Mouse (Mus musculus): Measurements from ENCODE around the gene Rsf1. TPM values are rescaled to one million over a fixed set of nuclear protein-coding genes. Genes with fewer than 3 reads are reported as not detected.

Gene Rsf1
- total and polyA plus RNA-seq, 3 experiments = 14.2 to 58.5 (median 33.4) TPM

GRCm38 (mm10) chr7:97737638-97738456 is 158.2 kb downstream of the Rsf1 start, which contains the start of gene Aqp11:
Gene Aqp11, minus strand, starts transcription at chr7:97738289.
- Histone ChIP-seq H3K36me3 (replicated peaks) (peaks cover 19% of the 10 kb centered on the region), H3K27me3 (ENCODE audit: insufficient read depth, low read length) (no peaks in the 10 kb centered on the region), H3K9me3 (replicated peaks) (no peaks in the 10 kb centered on the region), H3K4me3 (ENCODE audit: low read depth, low read length) (peak within 1 kb of the TSS; percentile 98), H3K4me1 (ENCODE audit: insufficient read depth, low read depth, low read length) (peaks cover 68% of the 10 kb centered on the region)
- peak; percentile 73 for ATAC-seq (ENCODE audit: extremely low read depth, insufficient number of reproducible peaks, low FRiP score, poor library complexity, severe bottlenecking)
- DNase-seq (ENCODE audit: low spot score) = peak; percentile 91
- TF ChIP-seq GATA1 (IDR thresholded peaks at IDR 0.05; ENCODE audit: borderline replicate concordance, low read length) (no peak), POLR2AphosphoS5 (IDR thresholded peaks at IDR 0.05; ENCODE audit: insufficient replicate concordance, low read depth, low read length) (no peak), GATA2 (IDR thresholded peaks at IDR 0.05; ENCODE audit: borderline replicate concordance, low read depth, low read length) (no peak), CTCF (IDR thresholded peaks at IDR 0.05; ENCODE audit: low read depth, low read length) (no peak), TAL1 (conservative IDR thresholded peaks at IDR 0.05; ENCODE audit: low read depth, low read length) (no peak)

- H3K9me3 ChIP-seq (replicated peaks) = no peaks in the 10 kb centered on the region
- peaks cover 52% of the 10 kb centered on the region for H3K4me1 ChIP-seq (ENCODE audit: insufficient read depth, low read depth, low read length)
- ATAC-seq (ENCODE audit: extremely low read depth, insufficient number of reproducible peaks, low FRiP score, poor library complexity, severe bottlenecking) = no peak
- no peak for TF ChIP-seq TAL1 (conservative IDR thresholded peaks at IDR 0.05; ENCODE audit: low read depth, low read length)
- TF ChIP-seq CTCF (IDR thresholded peaks at IDR 0.05; ENCODE audit: low read depth, low read length) = no peak
- no peak for TF ChIP-seq POLR2AphosphoS5 (IDR thresholded peaks at IDR 0.05; ENCODE audit: insufficient replicate concordance, low read depth, low read length)
- TF ChIP-seq GATA1 (IDR thresholded peaks at IDR 0.05; ENCODE audit: borderline replicate concordance, low read length) = no peak
- no peak for TF ChIP-seq GATA2 (IDR thresholded peaks at IDR 0.05; ENCODE audit: borderline replicate concordance, low read depth, low read length)
- peak overlapping the region; percentile 0; the same call in 1 of the 2 replicates for H3K4me3 ChIP-seq (ENCODE audit: low read depth, low read length)
- H3K27me3 ChIP-seq (ENCODE audit: insufficient read depth, low read length) = no peaks in the 10 kb centered on the region
- DNase-seq (ENCODE audit: low spot score) = no peak
- H3K36me3 ChIP-seq (replicated peaks) = peaks cover 15% of the 10 kb centered on the region
Measured at GRCm38 (mm10) chr7:97740948-97741347, 161.3 kb downstream of the Rsf1 start.

GRCm38 (mm10) chr7:97741756-97742291 is 162.1 kb downstream of the Rsf1 start:
- peaks cover 59% of the 10 kb centered on the region for H3K4me1 ChIP-seq (ENCODE audit: insufficient read depth, low read depth, low read length)
- H3K9me3 ChIP-seq (replicated peaks) = no peaks in the 10 kb centered on the region
- H3K4me3 ChIP-seq (ENCODE audit: low read depth, low read length) = no peak overlapping the region
- peaks cover 15% of the 10 kb centered on the region for H3K36me3 ChIP-seq (replicated peaks)
- TF ChIP-seq CTCF (IDR thresholded peaks at IDR 0.05; ENCODE audit: low read depth, low read length) = no peak
- TF ChIP-seq TAL1 (conservative IDR thresholded peaks at IDR 0.05; ENCODE audit: low read depth, low read length) = 0 out of 2 replicates have a peak, but pooled peaks have one; percentile 19
- no peaks in the 10 kb centered on the region for H3K27me3 ChIP-seq (ENCODE audit: insufficient read depth, low read length)
- no peak for ATAC-seq (ENCODE audit: extremely low read depth, insufficient number of reproducible peaks, low FRiP score, poor library complexity, severe bottlenecking)
- DNase-seq (ENCODE audit: low spot score) = no peak

Other genes starting within 250 kb of the Rsf1 start
- gene Usp35, start 247.9 kb upstream of the Rsf1 start, total RNA-seq (2014; fragmentation: Nextera tagmentation) = not detected in 2 replicates
- 0.93 and 1.1 TPM in 2 replicates for gene Usp35, start 247.9 kb upstream of the Rsf1 start, total RNA-seq (2017)
- 0.09 and 0.10 TPM in 2 replicates for gene Usp35, start 247.9 kb upstream of the Rsf1 start, polyA plus RNA-seq (2012)
- 1.9 and 2.3 TPM in 2 replicates for gene Kctd21, start 247.6 kb upstream of the Rsf1 start, total RNA-seq (2014; fragmentation: Nextera tagmentation)
- 1.0 and 1.7 TPM in 2 replicates for gene Kctd21, start 247.6 kb upstream of the Rsf1 start, total RNA-seq (2017)
- 0.09 and 0.22 TPM in 2 replicates for gene Kctd21, start 247.6 kb upstream of the Rsf1 start, polyA plus RNA-seq (2012)
- gene Alg8, start 208.3 kb upstream of the Rsf1 start, total RNA-seq (2014; fragmentation: Nextera tagmentation) = 37.2 and 56.6 TPM in 2 replicates
- 15.9 and 20.6 TPM in 2 replicates for gene Alg8, start 208.3 kb upstream of the Rsf1 start, total RNA-seq (2017)
- 0.97 and 1.7 TPM in 2 replicates for gene Alg8, start 208.3 kb upstream of the Rsf1 start, polyA plus RNA-seq (2012)
- 149 TPM in 2 replicates for gene Ndufc2, start 179.9 kb upstream of the Rsf1 start, total RNA-seq (2014; fragmentation: Nextera tagmentation)
- gene Ndufc2, start 179.9 kb upstream of the Rsf1 start, total RNA-seq (2017) = 257 and 259 TPM in 2 replicates
- gene Ndufc2, start 179.9 kb upstream of the Rsf1 start, polyA plus RNA-seq (2012) = 206 and 297 TPM in 2 replicates
- gene Thrsp, start 162.2 kb upstream of the Rsf1 start, total RNA-seq (2014; fragmentation: Nextera tagmentation) = not detected in 2 replicates
- 0.05 TPM in 1 of 2 replicates, not detected in the other for gene Thrsp, start 162.2 kb upstream of the Rsf1 start, total RNA-seq (2017)
- gene Thrsp, start 162.2 kb upstream of the Rsf1 start, polyA plus RNA-seq (2012) = not detected in 2 replicates
- gene Kctd14, start 128.6 kb upstream of the Rsf1 start, total RNA-seq (2014; fragmentation: Nextera tagmentation) = not detected in 2 replicates
- 0.11 TPM in 1 of 2 replicates, not detected in the other for gene Kctd14, start 128.6 kb upstream of the Rsf1 start, total RNA-seq (2017)
- not detected in 2 replicates for gene Kctd14, start 128.6 kb upstream of the Rsf1 start, polyA plus RNA-seq (2012)
- 95.3 and 123 TPM in 2 replicates for gene Ints4, start 98.9 kb upstream of the Rsf1 start, total RNA-seq (2014; fragmentation: Nextera tagmentation)
- 39.6 and 43.8 TPM in 2 replicates for gene Ints4, start 98.9 kb upstream of the Rsf1 start, total RNA-seq (2017)
- gene Ints4, start 98.9 kb upstream of the Rsf1 start, polyA plus RNA-seq (2012) = 3.3 and 4.7 TPM in 2 replicates
- 16.1 and 19.9 TPM in 2 replicates for gene Aamdc, start 392 bp upstream of the Rsf1 start, total RNA-seq (2014; fragmentation: Nextera tagmentation)
- gene Aamdc, start 392 bp upstream of the Rsf1 start, total RNA-seq (2017) = 16.1 and 20.8 TPM in 2 replicates
- gene Aamdc, start 392 bp upstream of the Rsf1 start, polyA plus RNA-seq (2012) = 2.1 and 3.2 TPM in 2 replicates
- 81.3 and 92.0 TPM in 2 replicates for gene Clns1a, start 116.7 kb downstream of the Rsf1 start, total RNA-seq (2014; fragmentation: Nextera tagmentation)
- 128 and 130 TPM in 2 replicates for gene Clns1a, start 116.7 kb downstream of the Rsf1 start, total RNA-seq (2017)
- 52.7 and 54.1 TPM in 2 replicates for gene Clns1a, start 116.7 kb downstream of the Rsf1 start, polyA plus RNA-seq (2012)
- gene Aqp11, start 158.4 kb downstream of the Rsf1 start, total RNA-seq (2014; fragmentation: Nextera tagmentation) = 17.9 and 28.3 TPM in 2 replicates
- gene Aqp11, start 158.4 kb downstream of the Rsf1 start, total RNA-seq (2017) = 8.9 and 11.0 TPM in 2 replicates
- 17.2 and 18.0 TPM in 2 replicates for gene Aqp11, start 158.4 kb downstream of the Rsf1 start, polyA plus RNA-seq (2012)
- gene Pak1, start 208.7 kb downstream of the Rsf1 start, total RNA-seq (2014; fragmentation: Nextera tagmentation) = not detected in 2 replicates
- 0.06 and 0.16 TPM in 2 replicates for gene Pak1, start 208.7 kb downstream of the Rsf1 start, total RNA-seq (2017)
- 0.15 and 0.39 TPM in 2 replicates for gene Pak1, start 208.7 kb downstream of the Rsf1 start, polyA plus RNA-seq (2012)